12 mouse cellular contexts compared by ENCODE assay signal in genomic region chr5:101297511-101298102, GRCm38 (mm10).
"Had no signal": no experiment of that assay in that cellular context is flagged by ENCODE, and none has a peak within 500 bp of the region (broad histone marks: within the 10 kb centered on the region; RNA-seq: fewer than 3 reads in every experiment).

No protein-coding gene starts in this region.

- H3K27ac ChIP-seq: limb, embryonic 12.5 days; liver, embryonic 13.5 days; midbrain, embryonic 10.5 days had no signal

- H3K4me3 ChIP-seq: limb, embryonic 12.5 days; liver, embryonic 13.5 days; midbrain, embryonic 10.5 days had no signal

- H3K27me3 ChIP-seq: limb, embryonic 12.5 days; liver, embryonic 13.5 days had no signal

- H3K9me3 ChIP-seq: limb, embryonic 12.5 days; liver, embryonic 13.5 days; midbrain, embryonic 10.5 days had no signal

- H3K9ac ChIP-seq: limb, embryonic 12.5 days; liver, embryonic 13.5 days; liver, postnatal 0 days had no signal

- H3K4me1 ChIP-seq: liver, embryonic 13.5 days had no signal

- DNase-seq: kidney, adult 8-10 months; kidney, postnatal 25 days; layer of hippocampus, adult 9-11 months; liver; liver, embryonic 13.5 days; liver, postnatal 0 days; midbrain, embryonic 14.5 days; right cerebral cortex, adult 18-20 months; right cerebral cortex, postnatal 25 days; thymus, postnatal 36 days had no signal

- H3K36me3 ChIP-seq: limb, embryonic 12.5 days; liver, embryonic 13.5 days; midbrain, embryonic 10.5 days had no signal

- H3K4me2 ChIP-seq: limb, embryonic 12.5 days; liver, embryonic 13.5 days had no signal

- ATAC-seq: liver, postnatal 0 days had no signal
